Mouse (Mus musculus): Measurements from ENCODE around the gene Alg9. TPM values are rescaled to one million over a fixed set of nuclear protein-coding genes. Genes with fewer than 3 reads are reported as not detected.

Gene Alg9
- polyA plus RNA-seq, 1 experiment: 23.0 TPM

- peaks cover 10% of the 10 kb centered on the region for H3K36me3 ChIP-seq (ENCODE audit: control insufficient read depth, insufficient read depth)
- TF ChIP-seq MAX (IDR thresholded peaks at IDR 0.05) (no peak), MYOD1 (IDR thresholded peaks at IDR 0.05; ENCODE audit: control insufficient read depth, insufficient read length, low read depth) (no peak), FOSL1 (IDR thresholded peaks at IDR 0.05; ENCODE audit: insufficient read depth, low read length, poor library complexity, severe bottlenecking) (no peak), CEBPB (IDR thresholded peaks at IDR 0.05; ENCODE audit: low read depth) (no peak), USF1 (IDR thresholded peaks at IDR 0.05; ENCODE audit: low read depth) (no peak), MYOG (IDR thresholded peaks at IDR 0.05; ENCODE audit: control insufficient read depth, extremely low read depth, insufficient read length) (no peak), CTCF (IDR thresholded peaks at IDR 0.05; ENCODE audit: control insufficient read depth, insufficient read depth, insufficient read length) (no peak)
Observed at GRCm38 (mm10) chr9:50776162-50776760, 1.4 kb downstream of the Alg9 start.

DNA sequence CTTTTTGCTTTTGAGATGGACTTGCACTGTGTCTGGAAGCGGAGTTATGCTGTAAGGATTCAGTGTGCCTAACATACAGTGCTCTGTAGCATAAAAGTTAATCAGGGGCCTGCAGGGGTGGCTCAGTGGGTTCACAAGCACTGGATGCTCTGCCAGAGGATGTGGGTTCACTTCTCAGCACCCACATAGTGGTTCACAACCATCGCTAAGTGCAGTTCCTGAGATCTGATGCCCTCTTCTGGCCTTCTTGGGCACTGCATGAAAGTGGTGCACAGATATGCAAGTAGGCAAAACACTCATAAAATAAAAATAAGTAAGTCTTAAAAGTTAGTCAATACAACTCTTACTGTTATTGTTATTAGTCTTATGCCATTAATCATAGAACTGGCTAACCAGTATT is 7.3 kb downstream of the Alg9 start:
- H3K36me3 ChIP-seq (ENCODE audit: control insufficient read depth, insufficient read depth): peaks cover 35% of the 10 kb centered on the region
- H3ac ChIP-seq (ENCODE audit: control insufficient read depth, insufficient read length, low read depth): no peak overlapping the region
- no peak overlapping the region for H3K4me3 ChIP-seq (ENCODE audit: insufficient read depth, poor library complexity, severe bottlenecking)
- no peaks in the 10 kb centered on the region for H3K27me3 ChIP-seq (ENCODE audit: control insufficient read depth, insufficient read depth, insufficient read length)
- TF ChIP-seq MAX (IDR thresholded peaks at IDR 0.05) (no peak), USF1 (IDR thresholded peaks at IDR 0.05; ENCODE audit: low read depth) (no peak), MYOG (IDR thresholded peaks at IDR 0.05; ENCODE audit: control insufficient read depth, extremely low read depth, insufficient read length) (no peak), CTCF (IDR thresholded peaks at IDR 0.05; ENCODE audit: control insufficient read depth, insufficient read depth, insufficient read length) (peak; percentile 9)
- no peaks in the 10 kb centered on the region for H3K79me2 ChIP-seq (ENCODE audit: control insufficient read depth, insufficient read depth)
- no peaks in the 10 kb centered on the region for H3K79me3 ChIP-seq (ENCODE audit: low read depth)

More at GRCm38 (mm10) chr9:50776162-50776760, 1.4 kb downstream of the Alg9 start:
- Histone ChIP-seq H3K4me3 (ENCODE audit: insufficient read depth, poor library complexity, severe bottlenecking) (no peak overlapping the region), H3ac (ENCODE audit: control insufficient read depth, insufficient read length, low read depth) (no peak overlapping the region), H3K79me3 (ENCODE audit: low read depth) (no peaks in the 10 kb centered on the region), H3K27me3 (ENCODE audit: control insufficient read depth, insufficient read depth, insufficient read length) (no peaks in the 10 kb centered on the region), H3K79me2 (ENCODE audit: control insufficient read depth, insufficient read depth) (peaks cover 6% of the 10 kb centered on the region)

- Histone ChIP-seq H3ac (ENCODE audit: control insufficient read depth, insufficient read length, low read depth) (no peak overlapping the region), H3K36me3 (ENCODE audit: control insufficient read depth, insufficient read depth) (no peaks in the 10 kb centered on the region), H3K4me3 (ENCODE audit: insufficient read depth, poor library complexity, severe bottlenecking) (no peak overlapping the region), H3K79me2 (ENCODE audit: control insufficient read depth, insufficient read depth) (no peaks in the 10 kb centered on the region), H3K27me3 (ENCODE audit: control insufficient read depth, insufficient read depth, insufficient read length) (no peaks in the 10 kb centered on the region), H3K79me3 (ENCODE audit: low read depth) (no peaks in the 10 kb centered on the region)
- TF ChIP-seq MYOG (IDR thresholded peaks at IDR 0.05; ENCODE audit: control insufficient read depth, extremely low read depth, insufficient read length) (no peak), CTCF (IDR thresholded peaks at IDR 0.05; ENCODE audit: control insufficient read depth, insufficient read depth, insufficient read length) (no peak), MAX (IDR thresholded peaks at IDR 0.05) (no peak), CEBPB (IDR thresholded peaks at IDR 0.05; ENCODE audit: low read depth) (no peak), FOSL1 (IDR thresholded peaks at IDR 0.05; ENCODE audit: insufficient read depth, low read length, poor library complexity, severe bottlenecking) (no peak), USF1 (IDR thresholded peaks at IDR 0.05; ENCODE audit: low read depth) (no peak), MYOD1 (IDR thresholded peaks at IDR 0.05; ENCODE audit: control insufficient read depth, insufficient read length, low read depth) (no peak)
Observed at GRCm38 (mm10) chr9:50795266-50795665, 20.4 kb downstream of the Alg9 start.

GRCm38 (mm10) chr9:50796776-50797175 is 22.0 kb downstream of the Alg9 start:
- no peak overlapping the region for H3K4me3 ChIP-seq (ENCODE audit: insufficient read depth, poor library complexity, severe bottlenecking)
- no peaks in the 10 kb centered on the region for H3K79me2 ChIP-seq (ENCODE audit: control insufficient read depth, insufficient read depth)
- H3ac ChIP-seq (ENCODE audit: control insufficient read depth, insufficient read length, low read depth): no peak overlapping the region
- no peaks in the 10 kb centered on the region for H3K27me3 ChIP-seq (ENCODE audit: control insufficient read depth, insufficient read depth, insufficient read length)
- TF ChIP-seq MYOG (IDR thresholded peaks at IDR 0.05; ENCODE audit: control insufficient read depth, extremely low read depth, insufficient read length) (no peak), CEBPB (IDR thresholded peaks at IDR 0.05; ENCODE audit: low read depth) (no peak), USF1 (IDR thresholded peaks at IDR 0.05; ENCODE audit: low read depth) (no peak), FOSL1 (IDR thresholded peaks at IDR 0.05; ENCODE audit: insufficient read depth, low read length, poor library complexity, severe bottlenecking) (no peak), MAX (IDR thresholded peaks at IDR 0.05) (no peak), CTCF (IDR thresholded peaks at IDR 0.05; ENCODE audit: control insufficient read depth, insufficient read depth, insufficient read length) (no peak), MYOD1 (IDR thresholded peaks at IDR 0.05; ENCODE audit: control insufficient read depth, insufficient read length, low read depth) (no peak)
- H3K79me3 ChIP-seq (ENCODE audit: low read depth): no peaks in the 10 kb centered on the region
- no peaks in the 10 kb centered on the region for H3K36me3 ChIP-seq (ENCODE audit: control insufficient read depth, insufficient read depth)

DNA sequence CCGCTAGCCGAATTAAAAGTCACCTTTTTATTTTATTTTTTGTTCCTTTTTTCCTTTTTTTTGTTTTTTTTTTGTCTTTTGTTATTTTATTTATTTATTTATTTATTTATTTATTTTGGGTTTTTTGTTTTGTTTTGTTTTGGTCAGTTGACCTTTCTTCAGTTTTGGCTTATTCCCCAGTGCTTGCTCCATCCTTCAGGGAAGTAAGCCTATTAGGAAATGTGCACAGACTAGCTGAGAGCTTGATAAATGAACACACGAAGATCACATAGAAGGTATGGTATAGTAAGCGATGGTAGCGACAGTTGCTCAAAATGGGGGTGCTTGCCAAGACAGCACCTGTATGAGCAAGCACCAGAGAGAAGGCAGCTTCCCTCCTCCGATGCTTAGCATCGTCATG is 22.8 kb downstream of the Alg9 start:
- no peak for TF ChIP-seq CTCF (IDR thresholded peaks at IDR 0.05; ENCODE audit: control insufficient read depth, insufficient read depth, insufficient read length)
- no peak for TF ChIP-seq MAX (IDR thresholded peaks at IDR 0.05)
- no peak for TF ChIP-seq FOSL1 (IDR thresholded peaks at IDR 0.05; ENCODE audit: insufficient read depth, low read length, poor library complexity, severe bottlenecking)
- TF ChIP-seq MYOG (IDR thresholded peaks at IDR 0.05; ENCODE audit: control insufficient read depth, extremely low read depth, insufficient read length): no peak
- TF ChIP-seq USF1 (IDR thresholded peaks at IDR 0.05; ENCODE audit: low read depth): no peak
- no peak for TF ChIP-seq CEBPB (IDR thresholded peaks at IDR 0.05; ENCODE audit: low read depth)
- no peak for TF ChIP-seq MYOD1 (IDR thresholded peaks at IDR 0.05; ENCODE audit: control insufficient read depth, insufficient read length, low read depth)
- Histone ChIP-seq H3K79me2 (ENCODE audit: control insufficient read depth, insufficient read depth) (no peaks in the 10 kb centered on the region), H3K27me3 (ENCODE audit: control insufficient read depth, insufficient read depth, insufficient read length) (no peaks in the 10 kb centered on the region), H3ac (ENCODE audit: control insufficient read depth, insufficient read length, low read depth) (no peak overlapping the region), H3K36me3 (ENCODE audit: control insufficient read depth, insufficient read depth) (no peaks in the 10 kb centered on the region), H3K79me3 (ENCODE audit: low read depth) (no peaks in the 10 kb centered on the region), H3K4me3 (ENCODE audit: insufficient read depth, poor library complexity, severe bottlenecking) (no peak overlapping the region)

DNA sequence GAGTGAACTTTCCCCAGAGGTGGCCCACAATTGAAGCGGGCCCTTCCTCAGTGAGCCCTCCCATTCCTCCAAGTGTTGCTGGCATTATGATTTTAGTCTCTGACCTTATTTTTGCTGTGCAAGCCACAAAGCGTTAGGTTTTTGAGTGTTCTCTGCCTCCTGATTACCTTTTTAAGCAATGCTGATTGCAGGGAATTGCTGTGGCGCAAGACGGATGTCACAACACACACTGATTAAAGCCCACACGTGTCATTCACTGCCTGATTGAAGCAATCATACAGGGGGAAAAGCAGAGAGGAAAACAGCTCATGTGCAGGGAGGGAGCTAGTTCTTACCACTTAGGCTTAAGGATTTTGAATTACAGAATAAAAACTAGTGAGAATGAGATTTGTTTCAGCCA is 23.5 kb downstream of the Alg9 start:
- H3K27me3 ChIP-seq (ENCODE audit: control insufficient read depth, insufficient read depth, insufficient read length): no peaks in the 10 kb centered on the region
- no peak overlapping the region for H3K4me3 ChIP-seq (ENCODE audit: insufficient read depth, poor library complexity, severe bottlenecking)
- TF ChIP-seq CEBPB (IDR thresholded peaks at IDR 0.05; ENCODE audit: low read depth) (no peak), USF1 (IDR thresholded peaks at IDR 0.05; ENCODE audit: low read depth) (no peak), MYOG (IDR thresholded peaks at IDR 0.05; ENCODE audit: control insufficient read depth, extremely low read depth, insufficient read length) (no peak), CTCF (IDR thresholded peaks at IDR 0.05; ENCODE audit: control insufficient read depth, insufficient read depth, insufficient read length) (no peak), FOSL1 (IDR thresholded peaks at IDR 0.05; ENCODE audit: insufficient read depth, low read length, poor library complexity, severe bottlenecking) (no peak), MAX (IDR thresholded peaks at IDR 0.05) (no peak), MYOD1 (IDR thresholded peaks at IDR 0.05; ENCODE audit: control insufficient read depth, insufficient read length, low read depth) (no peak)
- no peaks in the 10 kb centered on the region for H3K36me3 ChIP-seq (ENCODE audit: control insufficient read depth, insufficient read depth)
- no peak overlapping the region for H3ac ChIP-seq (ENCODE audit: control insufficient read depth, insufficient read length, low read depth)
- H3K79me3 ChIP-seq (ENCODE audit: low read depth): no peaks in the 10 kb centered on the region
- H3K79me2 ChIP-seq (ENCODE audit: control insufficient read depth, insufficient read depth): no peaks in the 10 kb centered on the region

Measured in C2C12 (cell line).